In the genomic region with DNA sequence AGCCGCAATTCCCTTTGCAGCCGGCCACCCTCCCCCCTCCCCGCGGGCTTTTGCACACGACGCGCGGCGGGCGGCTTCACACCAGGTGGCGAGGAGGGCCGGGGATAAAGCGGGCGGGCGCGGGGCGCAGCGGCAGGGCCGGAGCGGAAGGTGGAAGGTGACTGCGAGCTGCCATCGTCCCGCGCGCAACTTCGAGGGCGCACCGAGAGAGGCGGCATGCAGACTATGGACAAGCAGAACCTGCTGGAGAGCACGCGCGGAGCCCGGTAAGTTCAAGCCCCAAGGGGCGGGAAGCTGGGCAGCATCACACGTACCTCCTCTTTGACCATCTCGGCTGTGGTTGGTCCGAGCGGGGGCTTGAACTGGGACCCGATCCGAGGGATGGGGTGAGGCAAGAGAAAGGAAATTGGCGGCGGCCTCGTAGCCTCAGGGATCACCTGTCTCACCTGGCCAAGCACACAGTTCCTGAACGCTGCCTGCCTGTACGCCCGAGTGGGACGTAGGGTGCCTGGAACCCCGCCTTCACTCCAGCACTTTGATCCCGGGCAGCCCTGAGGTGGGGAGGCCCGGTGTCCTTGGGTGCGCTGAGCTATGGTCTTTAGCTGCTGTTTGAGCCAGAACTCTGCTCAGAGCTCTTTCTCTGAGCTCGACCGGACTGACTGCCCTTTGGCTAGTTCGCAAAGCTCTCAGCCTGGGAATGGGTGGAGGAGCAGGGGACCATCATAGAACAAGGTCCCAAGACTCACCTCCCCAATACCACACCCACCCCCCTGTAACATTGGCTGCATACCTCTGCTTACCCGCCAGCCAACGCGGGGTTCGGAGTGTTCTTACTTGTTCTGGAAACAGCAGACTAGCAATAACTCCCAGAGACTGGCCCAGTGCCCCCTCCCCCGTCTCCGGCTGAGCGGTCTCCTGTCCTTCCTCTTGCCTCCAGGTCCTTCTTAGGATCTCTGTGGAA, we compare ENCODE assay signal across 7 mouse cellular contexts. TPM values are rescaled to one million over a fixed set of nuclear protein-coding genes. Genes with fewer than 3 reads are reported as not detected.
DNase-seq lines count a peak whose midpoint lies in the region; ATAC-seq and TF ChIP-seq lines count a peak whose summit lies in the region.

A gene (plus strand): TSS at position 111 of the 961 bp plus-strand sequence.

- no peaks in the 10 kb centered on the region for H3K9me3 ChIP-seq in hindbrain, embryonic 12.5 days (replicated peaks)
- no peaks in the 10 kb centered on the region for H3K9me3 ChIP-seq in limb, embryonic 13.5 days

- TF ChIP-seq CTCF in small intestine, adult 2 months (IDR thresholded peaks at IDR 0.05; ENCODE audit: extremely low read depth, insufficient read length, insufficient replicate concordance, low read depth, low read length) = no peak

- peak within 1 kb of the TSS; percentile 25 for H3K4me3 ChIP-seq in hindbrain, embryonic 12.5 days
- H3K4me3 ChIP-seq in limb, embryonic 13.5 days = peak within 1 kb of the TSS; percentile 38
- peak within 1 kb of the TSS; percentile 69 for H3K4me3 ChIP-seq in small intestine, adult 2 months (ENCODE audit: low read depth, low read length)

- H3K4me1 ChIP-seq in hindbrain, embryonic 12.5 days = peaks cover 10% of the 10 kb centered on the region
- peaks cover 13% of the 10 kb centered on the region for H3K4me1 ChIP-seq in limb, embryonic 13.5 days
- peaks cover 18% of the 10 kb centered on the region for H3K4me1 ChIP-seq in small intestine, adult 2 months (ENCODE audit: control insufficient read depth, insufficient read depth, insufficient read length, low read length)

- peak within 1 kb of the TSS; percentile 45 for H3K4me2 ChIP-seq in hindbrain, embryonic 12.5 days (replicated peaks)
- peak within 1 kb of the TSS; percentile 65 for H3K4me2 ChIP-seq in limb, embryonic 13.5 days (replicated peaks)

- no peaks in the 10 kb centered on the region for H3K36me3 ChIP-seq in hindbrain, embryonic 12.5 days
- H3K36me3 ChIP-seq in limb, embryonic 13.5 days = no peaks in the 10 kb centered on the region
- H3K36me3 ChIP-seq in small intestine, adult 2 months (ENCODE audit: control insufficient read depth, insufficient read depth, low read length) = peaks cover 6% of the 10 kb centered on the region

- no peak; the same call in 1 of the 2 replicates for TF ChIP-seq POLR2A in small intestine, adult 2 months (IDR thresholded peaks at IDR 0.05; ENCODE audit: low read depth, low read length)

- 4% methylated on average over 61 of the region's 61 CpGs for WGBS in hindbrain, embryonic 12.5 days
- WGBS in limb, embryonic 13.5 days = 2% methylated on average over 59 of the region's 61 CpGs
- WGBS in small intestine, adult 2 months = 2% methylated on average over 61 of the region's 61 CpGs

- no peak for ATAC-seq in hindbrain, embryonic 12.5 days (ENCODE audit: low FRiP score)
- ATAC-seq in limb, embryonic 13.5 days (ENCODE audit: low FRiP score, low read depth) = no peak

- DNase-seq in ZHBTc4 (ENCODE audit: low read depth, low spot score) = peak; percentile 84
- peak; percentile 56 for DNase-seq in adrenal gland, postnatal 25 days
- DNase-seq in layer of hippocampus, postnatal 25 days (ENCODE audit: extremely low spot score in 1 of 2, low spot score in 1 of 2) = no peak
- DNase-seq in left cerebral cortex, postnatal 10 days (ENCODE audit: extremely low spot score in 1 of 2, low spot score in 2 of 2) = no peak

- H3K27ac ChIP-seq in hindbrain, embryonic 12.5 days = no peak within 1 kb of the TSS
- H3K27ac ChIP-seq in limb, embryonic 13.5 days = no peak within 1 kb of the TSS
- H3K27ac ChIP-seq in small intestine, adult 2 months (ENCODE audit: insufficient read depth, low read depth, low read length) = peak within 1 kb of the TSS; percentile 92

- intact Hi-C loops in left cerebral cortex, postnatal 10 days (cut with DNase I) = no loop called here

- no peak within 1 kb of the TSS; the same call in 1 of the 2 replicates for H3K9ac ChIP-seq in hindbrain, embryonic 12.5 days
- peak within 1 kb of the TSS; percentile 56; the same call in 1 of the 2 replicates for H3K9ac ChIP-seq in limb, embryonic 13.5 days

- H3K27me3 ChIP-seq in hindbrain, embryonic 12.5 days = peaks cover 62% of the 10 kb centered on the region
- H3K27me3 ChIP-seq in limb, embryonic 13.5 days = peaks cover 72% of the 10 kb centered on the region
- H3K27me3 ChIP-seq in small intestine, adult 2 months (ENCODE audit: control insufficient read depth, insufficient read depth, low read length) = peaks cover 2% of the 10 kb centered on the region; the same call in 1 of the 2 replicates

RNA-seq across cellular contexts. Expression of the gene that starts here (rescaled TPM):
- 21.1 and 21.5 TPM in 2 replicates for total RNA-seq in adrenal gland, postnatal 25 days (2021)
- not detected in 2 replicates for polyA plus RNA-seq in hindbrain, embryonic 12.5 days (2016; fragmentation: Nextera tagmentation; extraction: Ambion mirVana)
- polyA plus RNA-seq in limb, embryonic 13.5 days (2015; fragmentation: Nextera tagmentation; extraction: Ambion mirVana) = 0.18 and 0.24 TPM in 2 replicates
- polyA plus RNA-seq in small intestine, adult 2 months (2012; rRNA removed) = 25.8 and 57.1 TPM in 2 replicates
- under 1 TPM in 1 of 2 experiments, not detected in 1; 0.12 TPM for total RNA-seq in layer of hippocampus, postnatal 25 days (2021)
- not detected for total RNA-seq in left cerebral cortex, postnatal 10 days (2021)

Comparison
In these comparisons a context has a peak if more than half of its experiments do, and no peak if none do; other contexts are left out.
1. RNA of the gene that starts here (total RNA-seq): 21.1 to 21.5 TPM in adrenal gland, postnatal 25 days; 0.12 TPM in layer of hippocampus, postnatal 25 days and not detected in left cerebral cortex, postnatal 10 days; every median in the first group is over 10 times any median in the second.
2. RNA of the gene that starts here (polyA plus RNA-seq): 25.8 to 57.1 TPM in small intestine, adult 2 months; 0.18 to 0.24 TPM in limb, embryonic 13.5 days and not detected in hindbrain, embryonic 12.5 days; every median in the first group is over 10 times any median in the second.
3. DNase-seq: peak in ZHBTc4 (single experiment) and adrenal gland, postnatal 25 days (single experiment); none in layer of hippocampus, postnatal 25 days (0 of 2) and left cerebral cortex, postnatal 10 days (0 of 2).
4. Peak in every context shown above with its lines, with median percentiles within 50 percentile points of each other: H3K4me3 ChIP-seq.